Mouse (Mus musculus) lung, postnatal 0 days (tissue): Measurements from ENCODE around the gene Mansc4. TPM values are rescaled to one million over a fixed set of nuclear protein-coding genes. Genes with fewer than 3 reads are reported as not detected.
A peak's percentile ranks its signal among the peaks of the same experiment; 100 is the strongest.

Source experiments
- ATAC-seq: fragments of 200-750 bp; cut with Nextera tagmentation; 2 replicates; pipeline ENCODE4 v1.8.0; 2017; ENCODE audit warnings: moderate library complexity
- DNase-seq: peaks from one replicate; pipeline ENCODE4 v3.0.0-alpha.2; 2016; ENCODE audit warnings: low spot score
- H3K27ac ChIP-seq: fragments of 300-500 bp; sonication (generic); 2 replicates; pipeline ENCODE4 v1.5.1; 2014; ENCODE audit warnings: antibody characterized with exemption, mild to moderate bottlenecking, low read length, mixed read lengths
- H3K27me3 ChIP-seq: fragments of 300-500 bp; sonication (generic); replicated peaks from 2 replicates; pipeline ENCODE4 v1.6.1; 2014; ENCODE audit warnings: low read length, mixed read lengths; ENCODE audit not compliant: insufficient read depth
- H3K36me3 ChIP-seq: fragments of 300-500 bp; sonication (generic); 2 replicates; pipeline ENCODE4 v1.6.1; 2014; ENCODE audit warnings: low read length, mixed read lengths; ENCODE audit not compliant: insufficient read depth
- H3K4me1 ChIP-seq: fragments of 300-500 bp; sonication (generic); 2 replicates; pipeline ENCODE4 v1.6.1; 2014; ENCODE audit warnings: antibody characterized with exemption, low read depth, low read length, mixed read lengths; ENCODE audit not compliant: insufficient read depth
- H3K4me2 ChIP-seq: fragments of 300-500 bp; sonication (generic); replicated peaks from 2 replicates; pipeline ENCODE4 v1.6.1; 2014; ENCODE audit warnings: low read depth, mild to moderate bottlenecking, low read length, moderate library complexity, mixed read lengths
- H3K4me3 ChIP-seq: fragments of 300-500 bp; sonication (generic); 2 replicates; pipeline ENCODE4 v1.5.1; 2014; ENCODE audit warnings: low read depth, low read length
- H3K9ac ChIP-seq: fragments of 300-500 bp; sonication (generic); replicated peaks from 2 replicates; pipeline ENCODE4 v1.6.1; 2014; ENCODE audit warnings: low read depth, mild to moderate bottlenecking
- H3K9me3 ChIP-seq: fragments of 300-500 bp; sonication (generic); 2 replicates; pipeline ENCODE4 v1.6.1; 2016; ENCODE audit warnings: low read length, mixed read lengths
- CTCF ChIP-seq: IDR thresholded peaks from 2 replicates; pipeline ENCODE4 v1.5.1; 2016; ENCODE audit warnings: antibody characterized with exemption, mild to moderate bottlenecking
- EP300 ChIP-seq: IDR thresholded peaks from 2 replicates; pipeline ENCODE4 v1.6.1; 2016; ENCODE audit warnings: antibody characterized with exemption, mild to moderate bottlenecking, control low read depth
- WGBS: fragments of 180-500 bp; shearing (Covaris S2); extraction: QIAGEN DNeasy Blood & Tissue Kit; methylation state at CpG from one replicate; pipeline ENCODE4 v1.1.7; 2014; 5-methylcytosine and 5-hydroxymethylcytosine counted together
- polyA plus RNA-seq: library from polyadenylated mRNA; unstranded; fragments of >200 nt; fragmentation: Nextera tagmentation; extraction: Ambion mirVana; gene quantifications from 2 replicates; pipeline ENCODE4 v1.2.1, GENCODE M21; 2015

The Mansc4 gene
- polyA plus RNA-seq, 1 experiment from 2014 or later = 3.6 TPM

DNA sequence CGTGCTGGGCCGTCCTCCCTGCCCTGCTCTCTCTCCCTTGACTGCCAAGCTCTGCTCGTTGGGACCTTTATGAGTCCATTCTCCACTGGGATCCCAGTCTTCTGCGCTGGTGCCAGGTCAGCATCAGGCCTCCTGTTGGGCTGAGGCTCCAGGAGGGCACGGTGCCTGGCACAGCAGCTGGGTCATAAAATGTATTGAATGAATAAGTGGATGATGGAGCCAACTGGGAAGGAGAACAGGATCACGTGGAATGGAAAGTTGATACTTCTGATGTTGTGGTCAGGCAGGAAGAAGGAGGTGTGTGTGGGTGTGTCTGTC is 21.9 kb downstream of the Mansc4 start:
- H3K9me3 ChIP-seq = no peaks in the 10 kb centered on the region
- ATAC-seq (no peak), DNase-seq (no peak)
- H3K36me3 ChIP-seq = peaks cover 16% of the 10 kb centered on the region; the same call in 1 of the 2 replicates
- no peaks in the 10 kb centered on the region for H3K27me3 ChIP-seq
- 82% methylated on average over 6 of the region's 6 CpGs for WGBS
- no peak overlapping the region for H3K9ac ChIP-seq
- H3K4me3 ChIP-seq = no peak overlapping the region
- no peak overlapping the region for H3K27ac ChIP-seq
- H3K4me1 ChIP-seq = no peaks in the 10 kb centered on the region
- TF ChIP-seq EP300 (no peak), CTCF (no peak)
- H3K4me2 ChIP-seq = no peak overlapping the region

DNA sequence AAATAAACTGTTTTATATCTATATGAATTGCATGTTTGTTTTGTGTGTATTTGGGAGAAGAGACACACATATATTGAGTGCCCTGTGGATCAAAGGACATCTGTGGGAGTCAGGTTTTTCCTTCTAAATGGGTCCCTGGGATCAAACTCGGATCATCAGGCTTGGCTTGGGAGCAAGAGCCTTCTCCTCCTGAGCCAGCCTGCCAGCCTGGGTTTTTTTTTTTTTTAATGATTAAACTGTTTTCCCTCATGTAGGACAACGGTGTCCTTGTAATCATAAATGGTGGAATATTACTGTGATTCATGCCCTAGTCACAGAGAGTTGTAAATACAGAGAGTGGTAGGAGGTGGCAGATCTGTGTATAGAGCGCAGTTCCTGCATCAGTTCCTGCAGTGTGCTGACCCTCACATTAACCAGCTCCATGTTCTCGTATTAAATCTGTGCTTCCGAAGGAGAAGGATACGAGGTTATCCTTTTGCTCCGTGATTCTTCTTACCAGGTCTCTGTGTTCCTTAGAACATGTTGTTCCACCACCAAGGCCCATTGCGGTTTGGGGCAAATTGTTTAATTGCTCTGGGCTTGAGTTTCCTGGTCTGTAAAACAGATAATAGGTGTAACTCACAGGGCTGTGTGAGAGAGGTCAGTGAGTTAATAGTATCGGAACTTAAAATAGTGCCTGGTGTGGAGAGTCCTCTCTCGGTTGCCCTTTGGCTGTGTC is 22.4 kb downstream of the Mansc4 start:
- no peaks in the 10 kb centered on the region for H3K27me3 ChIP-seq
- no peak overlapping the region for H3K4me3 ChIP-seq
- no peak overlapping the region for H3K9ac ChIP-seq
- H3K36me3 ChIP-seq = peaks cover 16% of the 10 kb centered on the region; the same call in 1 of the 2 replicates
- ATAC-seq (no peak), DNase-seq (no peak)
- H3K27ac ChIP-seq = no peak overlapping the region
- no peak for TF ChIP-seq CTCF
- TF ChIP-seq EP300 = no peak
- no peaks in the 10 kb centered on the region for H3K4me1 ChIP-seq
- H3K9me3 ChIP-seq = no peaks in the 10 kb centered on the region
- no peak overlapping the region for H3K4me2 ChIP-seq
- 85% methylated on average over 10 of the region's 10 CpGs for WGBS

DNA sequence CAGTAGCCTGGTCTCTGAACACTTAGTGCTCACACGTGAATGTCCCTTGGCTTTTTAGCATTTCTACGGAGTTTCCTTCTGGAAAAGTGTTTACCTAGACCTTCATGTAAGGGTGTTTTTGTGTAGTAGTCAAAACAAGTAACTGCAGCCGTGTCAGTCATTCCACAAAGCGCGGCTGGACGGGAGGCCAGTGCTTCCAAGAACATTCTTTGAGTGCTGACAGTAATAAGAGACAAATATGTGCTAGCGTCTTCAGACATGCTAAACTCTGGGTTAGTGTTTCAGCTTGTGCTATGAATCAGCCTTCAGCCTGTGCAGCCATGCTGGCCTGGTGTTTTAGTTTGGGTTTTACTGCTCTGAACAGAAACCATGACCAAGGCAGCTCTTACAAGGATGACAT is 24.1 kb downstream of the Mansc4 start:
- peak; percentile 34 for DNase-seq
- 76% methylated on average over 7 of the region's 7 CpGs for WGBS
- peaks cover 16% of the 10 kb centered on the region; the same call in 1 of the 2 replicates for H3K36me3 ChIP-seq

DNA sequence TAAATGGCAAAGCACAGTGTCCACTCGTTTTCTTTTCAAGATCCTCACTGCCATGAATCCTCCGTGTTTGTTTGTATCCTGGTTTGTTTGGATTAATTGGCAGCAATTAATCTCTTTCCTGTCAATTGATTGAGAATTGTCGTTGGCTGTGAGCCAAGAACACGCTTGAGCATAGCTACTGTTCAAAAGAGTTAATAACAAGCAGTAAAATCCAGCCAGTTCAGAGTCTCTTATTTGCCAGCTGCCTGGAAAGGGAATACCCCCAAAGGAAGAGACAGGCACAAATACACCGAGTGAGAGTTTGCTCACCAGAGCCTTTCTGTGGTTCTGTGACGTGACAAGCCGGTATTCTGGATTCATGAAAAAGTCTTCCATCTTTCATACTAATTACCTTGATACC is 24.8 kb downstream of the Mansc4 start:
- ATAC-seq (no peak), DNase-seq (no peak)
- Histone ChIP-seq H3K9me3 (no peaks in the 10 kb centered on the region), H3K36me3 (peaks cover 16% of the 10 kb centered on the region; the same call in 1 of the 2 replicates), H3K4me1 (no peaks in the 10 kb centered on the region), H3K27ac (no peak overlapping the region), H3K4me3 (no peak overlapping the region), H3K4me2 (no peak overlapping the region), H3K9ac (no peak overlapping the region), H3K27me3 (no peaks in the 10 kb centered on the region)
- 68% methylated on average over 7 of the region's 7 CpGs for WGBS
- TF ChIP-seq CTCF = no peak
- TF ChIP-seq EP300 = no peak

More for the DNA sequence above, 24.1 kb downstream of the Mansc4 start:
- Histone ChIP-seq H3K4me3 (no peak overlapping the region), H3K4me1 (no peaks in the 10 kb centered on the region), H3K27me3 (no peaks in the 10 kb centered on the region), H3K9me3 (no peaks in the 10 kb centered on the region), H3K4me2 (no peak overlapping the region), H3K27ac (no peak overlapping the region), H3K9ac (no peak overlapping the region)
- TF ChIP-seq CTCF (no peak), EP300 (no peak)
- ATAC-seq = no peak

DNA sequence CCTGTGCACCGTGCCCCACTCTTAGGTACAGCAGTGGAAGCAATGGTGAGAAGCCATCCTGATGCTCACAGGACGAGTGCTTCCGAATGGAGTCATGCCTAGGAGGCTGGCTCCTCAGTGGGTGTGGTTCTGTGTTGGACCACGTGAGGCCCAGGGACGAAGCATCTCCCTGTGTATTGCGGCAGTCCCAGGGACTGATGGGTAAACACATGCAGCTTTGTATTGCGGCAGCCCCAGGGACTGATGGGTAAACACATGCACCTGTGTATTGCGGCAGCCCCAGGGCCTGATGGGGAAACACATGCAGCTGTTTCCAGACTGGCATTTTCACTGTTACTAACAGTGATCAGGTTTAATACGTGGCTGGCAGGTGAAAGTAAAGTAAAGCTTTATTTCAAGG is 25.2 kb downstream of the Mansc4 start:
- DNase-seq (no peak), ATAC-seq (no peak)
- TF ChIP-seq CTCF = no peak
- TF ChIP-seq EP300 = no peak
- Histone ChIP-seq H3K4me1 (no peaks in the 10 kb centered on the region), H3K9me3 (no peaks in the 10 kb centered on the region), H3K9ac (no peak overlapping the region), H3K4me2 (no peak overlapping the region), H3K4me3 (no peak overlapping the region), H3K27ac (no peak overlapping the region), H3K36me3 (peaks cover 17% of the 10 kb centered on the region; the same call in 1 of the 2 replicates), H3K27me3 (no peaks in the 10 kb centered on the region)
- 90% methylated on average over 9 of the region's 9 CpGs for WGBS

DNA sequence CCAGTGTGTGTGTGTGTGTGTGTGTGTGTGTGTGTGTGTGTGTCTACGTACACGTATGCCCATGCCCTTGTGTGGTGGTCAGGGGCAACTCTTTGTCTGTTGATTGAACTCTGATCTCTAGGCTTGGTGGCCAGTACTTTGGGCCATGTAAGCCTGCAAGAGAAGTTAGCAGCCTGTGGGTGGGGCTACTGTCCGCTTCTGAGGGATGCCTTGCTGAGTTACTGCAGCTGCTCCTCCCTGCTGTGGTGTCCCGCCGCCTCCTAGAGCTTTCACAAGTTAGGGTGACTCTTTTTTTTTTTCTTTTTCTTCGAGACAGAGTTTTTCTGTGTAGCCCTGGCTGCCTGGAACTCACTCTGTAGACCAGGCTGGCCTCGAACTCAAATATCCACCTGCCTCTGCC is 27.5 kb downstream of the Mansc4 start:
- ATAC-seq (peak; percentile 55; the same call in 1 of the 2 replicates), DNase-seq (peak; percentile 43)
- TF ChIP-seq EP300 = no peak
- TF ChIP-seq CTCF = peak; percentile 32; the same call in 1 of the 2 replicates
- no peak overlapping the region for H3K27ac ChIP-seq
- H3K9me3 ChIP-seq = no peaks in the 10 kb centered on the region
- H3K36me3 ChIP-seq = peaks cover 21% of the 10 kb centered on the region; the same call in 1 of the 2 replicates
- no peak overlapping the region for H3K9ac ChIP-seq
- no peak overlapping the region for H3K4me3 ChIP-seq
- WGBS = 65% methylated on average over 7 of the region's 7 CpGs
- no peak overlapping the region for H3K4me2 ChIP-seq
- no peaks in the 10 kb centered on the region for H3K4me1 ChIP-seq
- H3K27me3 ChIP-seq = no peaks in the 10 kb centered on the region
